Mouse (Mus musculus) left cerebral cortex, postnatal 36 days (tissue): Measurements from ENCODE around the gene Usp45. TPM values are rescaled to one million over a fixed set of nuclear protein-coding genes. Genes with fewer than 3 reads are reported as not detected.

ENCODE experiments used
- DNase-seq, 2 experiments: peaks; one replicate each; pipeline ENCODE4 v3.0.0; 2021 to 2022; ENCODE audit warnings: low spot score in 2 of 2, mixed read lengths in 1 of 2
- intact Hi-C: fragments of 180-260 bp; cut with DNase I; formaldehyde crosslinking; loops from one replicate; pipeline ENCODE4 v1.15.1; 2025
- total RNA-seq, 2 experiments: library from RNA; stranded (reverse); gene quantifications; 2 replicates each; pipeline ENCODE4 v1.2.3; 2021

The Usp45 gene
- total RNA-seq, 2 experiments from 2014 or later, result 49.4 to 54.4 TPM

- intact Hi-C loops, result no loop called here
Measured at GRCm38 (mm10) chr4:21786268-21786667, 19.3 kb downstream of the Usp45 start.

DNA sequence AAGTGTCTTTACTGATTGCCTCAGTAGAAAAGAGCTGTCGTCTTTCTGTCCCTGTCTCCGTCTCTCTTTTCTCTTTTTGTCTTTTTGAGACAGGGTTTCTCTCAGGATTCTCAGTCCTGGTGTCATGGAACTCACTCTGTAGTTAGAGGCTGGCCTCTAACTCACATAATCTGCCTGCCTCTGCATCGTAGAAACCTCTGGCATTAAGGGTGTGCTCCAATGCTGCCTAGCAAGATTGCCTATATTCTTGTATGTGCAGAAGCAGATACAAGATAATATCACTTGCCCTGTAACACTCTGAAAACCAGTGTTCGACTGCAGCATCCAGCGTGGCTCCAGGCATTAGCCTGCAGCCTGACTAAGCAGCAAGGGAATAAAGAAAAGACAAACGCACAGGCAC lies 21.9 kb downstream of the Usp45 start:
- intact Hi-C loops, result no loop called here
- DNase-seq, result no peak

More at GRCm38 (mm10) chr4:21786268-21786667, 19.3 kb downstream of the Usp45 start:
- no peak for DNase-seq

DNA sequence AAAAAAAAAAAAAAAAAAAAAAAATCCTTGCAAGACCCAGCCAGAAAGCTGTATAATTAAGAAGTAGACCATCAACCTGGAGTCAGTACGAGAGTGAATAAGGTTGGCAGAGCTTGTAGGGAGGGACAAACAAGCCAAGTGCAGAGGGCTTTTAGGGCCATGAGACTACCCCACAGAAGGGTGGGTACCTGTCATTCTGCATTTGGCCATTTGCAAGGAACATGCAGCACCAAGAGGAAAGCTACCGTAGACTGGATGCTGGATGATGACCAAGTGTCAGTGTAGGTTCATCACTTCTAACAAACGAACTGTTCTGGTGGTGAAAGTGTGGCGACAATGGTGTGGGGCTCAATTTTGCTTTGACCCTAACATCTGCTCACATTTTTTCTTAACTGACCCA lies 22.9 kb downstream of the Usp45 start:
- intact Hi-C loops, result no loop called here
- no peak for DNase-seq

DNA sequence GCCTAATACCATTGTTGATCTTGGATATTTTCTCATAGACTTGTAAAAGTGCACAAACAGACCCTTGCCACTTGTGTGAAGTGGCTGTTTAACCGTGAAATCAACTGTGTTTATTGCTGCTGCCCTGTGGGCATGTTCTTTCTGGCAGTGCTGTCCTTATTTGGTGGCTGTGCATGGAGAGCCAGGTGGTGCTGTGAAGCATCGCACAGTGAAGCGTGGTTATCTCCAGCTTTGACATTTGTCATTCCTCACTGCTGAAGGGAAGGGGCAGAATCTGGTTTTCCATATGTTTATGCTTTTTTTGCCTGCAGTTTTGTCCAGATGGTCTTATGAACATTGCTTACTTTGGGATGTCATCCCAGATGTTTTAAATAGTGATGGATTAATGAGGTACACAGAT lies 26.7 kb downstream of the Usp45 start:
- no peak for DNase-seq
- intact Hi-C loops, result no loop called here

DNA sequence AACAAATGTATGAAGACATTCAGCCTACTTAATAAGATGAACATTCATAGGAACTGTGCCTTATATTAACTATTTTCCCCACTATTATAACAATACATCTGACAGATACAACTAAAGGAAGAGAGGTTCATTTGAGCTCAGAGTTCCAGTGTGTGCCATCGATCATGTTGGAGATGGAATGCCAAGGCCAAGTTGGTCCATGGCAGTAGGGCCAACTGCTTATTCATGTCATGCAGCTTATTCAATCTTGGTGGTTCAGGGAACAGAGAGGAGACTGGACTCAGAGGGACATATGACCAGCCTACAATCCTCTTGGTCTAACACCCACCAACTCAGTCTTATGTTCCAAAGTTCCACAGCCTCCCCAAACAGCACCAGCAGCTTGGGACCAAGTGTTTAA lies 34.1 kb downstream of the Usp45 start:
- intact Hi-C loops, result no loop called here
- no peak for DNase-seq

DNA sequence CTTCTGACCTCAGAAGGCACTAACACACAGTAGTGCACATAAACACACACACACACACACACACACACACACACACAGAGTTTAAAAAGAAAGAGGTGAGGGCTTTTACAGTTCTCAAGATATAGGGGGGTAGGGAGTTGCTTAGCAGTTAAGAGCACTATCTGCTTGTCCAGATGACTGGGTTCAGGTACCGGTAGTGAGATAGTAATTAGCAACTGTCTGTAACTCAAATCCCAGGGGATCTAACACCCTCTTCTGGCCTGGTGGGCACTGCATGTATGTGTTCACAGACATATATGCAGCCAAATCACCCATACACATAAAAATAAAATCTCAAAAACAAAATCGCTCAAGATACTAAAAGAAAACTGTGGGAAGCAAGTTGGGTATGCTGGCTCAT lies 34.7 kb downstream of the Usp45 start:
- DNase-seq, result no peak
- intact Hi-C loops, result no loop called here

DNA sequence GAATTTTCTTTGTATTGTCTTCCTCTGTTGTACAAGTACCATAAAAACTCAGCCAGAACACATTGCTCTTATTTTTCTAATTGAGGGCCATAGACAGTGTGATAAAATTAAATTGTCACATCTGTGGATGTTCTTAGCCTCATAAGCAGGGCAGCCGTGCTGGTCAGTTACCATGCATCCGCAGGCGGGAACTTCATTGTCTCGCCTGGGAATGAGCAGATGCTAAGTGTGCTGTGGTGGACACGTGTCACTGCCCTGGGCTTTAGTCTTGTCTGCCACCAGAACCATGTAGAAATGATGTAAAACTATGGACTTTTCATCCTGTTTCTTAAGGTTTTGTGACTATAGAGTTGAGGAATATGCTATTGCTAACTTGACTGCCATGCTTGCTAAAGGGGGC lies 40.2 kb downstream of the Usp45 start:
- intact Hi-C loops, result no loop called here
- no peak for DNase-seq

DNA sequence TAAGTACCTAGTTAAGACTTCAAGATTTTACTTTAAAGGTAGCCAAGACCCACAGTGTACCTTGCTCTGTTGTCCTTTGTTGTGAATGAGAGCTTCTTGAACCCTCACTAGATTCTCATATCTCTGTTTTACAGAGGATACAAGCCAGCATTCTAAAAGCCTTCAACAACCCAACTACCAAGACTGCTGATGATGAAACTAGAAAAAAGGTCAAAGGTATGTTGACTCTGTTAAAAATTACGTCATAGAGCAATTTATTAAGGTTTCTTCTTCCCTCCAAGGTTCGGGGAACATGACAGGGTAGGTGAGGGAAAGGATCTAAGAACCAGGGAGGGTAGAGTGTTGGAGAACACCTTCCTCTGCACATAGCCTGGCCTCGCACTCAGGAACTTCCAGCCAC lies 43.7 kb downstream of the Usp45 start:
- DNase-seq, result no peak
- intact Hi-C loops, result loop anchor here (5.0 to 10.0 kb wide), 3 partner anchors 83 to 366 kb away; partner anchors contain the start of gene Ccnc

DNA sequence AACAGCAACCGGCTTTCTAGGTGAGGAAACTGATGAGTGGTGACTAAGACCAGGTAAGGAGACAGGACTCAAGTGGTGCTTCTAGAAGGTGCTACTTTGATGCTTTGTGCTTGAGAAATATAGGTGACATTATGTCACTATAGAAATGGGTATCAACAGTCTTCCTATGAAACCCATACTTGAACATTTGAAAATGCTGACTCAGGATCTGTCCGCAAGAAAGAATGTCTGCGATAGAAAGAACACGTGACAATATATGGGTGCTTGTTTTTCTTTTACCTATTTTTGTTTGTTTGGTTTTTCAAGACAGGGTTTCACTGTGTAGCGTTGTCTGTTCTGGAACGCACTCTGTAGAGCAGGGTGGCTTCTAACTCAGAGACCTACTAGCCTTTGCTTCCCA lies 45.7 kb downstream of the Usp45 start:
- no peak for DNase-seq
- intact Hi-C loops, result loop anchor here (5.0 to 10.0 kb wide), 3 partner anchors 85 to 368 kb away; partner anchors contain the start of gene Ccnc

DNA sequence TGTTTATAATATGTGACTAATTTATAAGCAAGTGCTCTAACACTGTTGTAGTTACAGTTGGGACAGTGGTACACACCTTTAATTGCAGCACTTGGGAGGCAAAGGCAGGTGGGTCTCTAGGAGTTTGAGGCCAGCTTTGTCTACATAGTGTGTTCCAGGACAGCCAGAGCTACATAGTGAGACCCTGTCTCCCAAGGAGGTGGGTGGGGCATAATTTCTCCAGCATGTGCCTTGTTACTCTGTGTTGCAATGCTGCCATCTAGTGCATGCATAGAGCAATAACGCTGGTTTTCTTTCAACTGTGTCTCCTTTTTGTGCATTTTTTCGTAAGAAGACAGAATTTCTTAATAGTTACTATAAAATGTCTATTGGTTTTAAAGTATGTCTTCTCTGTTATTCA lies 47.1 kb downstream of the Usp45 start:
- intact Hi-C loops, result loop anchor here (5.0 to 10.0 kb wide), 3 partner anchors 87 to 369 kb away; partner anchors contain the start of gene Ccnc
- DNase-seq, result peak in 1 of 2 experiments; percentile 25

DNA sequence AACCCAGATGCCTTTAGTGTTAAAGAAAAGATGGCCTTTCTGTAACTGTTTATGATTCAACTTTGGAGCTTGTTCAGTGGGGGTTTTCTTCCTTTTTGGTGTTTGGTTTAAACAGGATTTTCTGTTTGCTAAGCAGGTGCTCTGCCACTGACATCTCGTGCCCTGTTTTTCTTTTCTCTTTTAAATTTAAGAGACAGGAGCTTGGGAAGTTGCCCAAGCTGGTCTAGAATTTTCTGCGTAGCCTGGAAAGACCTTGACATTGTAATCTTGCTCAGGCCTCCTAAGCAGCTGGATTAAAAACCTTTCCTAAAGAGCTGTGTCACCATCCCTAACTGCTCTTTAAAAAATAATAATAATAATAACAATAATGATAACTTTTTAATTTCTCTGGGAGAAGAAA lies 59.7 kb downstream of the Usp45 start:
- intact Hi-C loops, result no loop called here
- no peak for DNase-seq

DNA sequence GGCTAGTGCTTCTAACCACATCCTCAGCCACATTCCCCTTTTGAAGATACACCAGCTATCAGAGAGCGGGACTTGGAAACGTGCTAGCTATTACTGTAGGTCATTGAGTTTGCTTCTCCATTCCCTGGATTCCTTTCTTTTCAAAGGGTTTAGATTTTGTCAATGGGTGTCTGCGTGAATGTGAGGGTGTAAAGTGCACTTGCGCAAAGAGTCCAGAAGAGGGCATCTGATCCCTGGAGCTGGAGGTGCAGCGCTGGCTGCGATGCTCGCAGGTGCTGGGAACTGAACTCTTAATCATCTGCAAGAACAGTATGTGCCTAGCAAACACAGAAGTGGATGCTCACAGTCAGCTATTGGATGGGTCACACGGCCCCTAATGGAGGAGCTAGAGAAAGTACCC lies 65.9 kb downstream of the Usp45 start:
- intact Hi-C loops, result no loop called here
- DNase-seq, result no peak

GRCm38 (mm10) chr4:21847481-21848286 lies 80.7 kb downstream of the Usp45 start, which contains the start of gene Pnisr:
Gene Pnisr (plus strand): TSS chr4:21847583.
- DNase-seq, result peak; percentile 91 to 94

GRCm38 (mm10) chr4:21848287-21848630 lies 81.3 kb downstream of the Usp45 start:
- DNase-seq, result peak; percentile 88 to 89
- intact Hi-C loops, result loop anchor here (10.0 kb wide), 1 partner anchor 107 kb away; no protein-coding TSS in a partner anchor

More at GRCm38 (mm10) chr4:21847481-21848286, 80.7 kb downstream of the Usp45 start, which contains the start of gene Pnisr:
- intact Hi-C loops, result loop anchor here (10.0 kb wide), 1 partner anchor 107 kb away; no protein-coding TSS in a partner anchor

DNA sequence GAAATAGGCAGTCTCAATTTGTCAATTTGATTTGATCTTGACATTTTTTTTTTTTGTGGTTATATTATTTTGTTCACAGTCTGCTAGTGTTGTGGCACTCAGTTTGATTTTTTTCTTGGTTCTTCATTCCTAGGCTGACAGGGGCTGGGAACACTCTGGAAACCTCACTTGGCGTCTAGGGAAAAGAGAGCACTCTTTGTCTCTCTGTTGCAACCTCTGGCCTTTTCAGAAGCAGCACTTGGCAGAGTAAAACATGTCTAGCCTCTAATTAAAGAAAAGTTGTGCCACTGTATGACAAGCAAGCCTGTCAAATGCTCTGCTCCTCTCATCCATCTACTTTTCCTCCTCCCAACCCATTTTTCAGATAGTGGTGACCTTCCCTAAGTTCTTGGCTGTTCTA lies 90.5 kb downstream of the Usp45 start:
- DNase-seq, result no peak
- intact Hi-C loops, result no loop called here

DNA sequence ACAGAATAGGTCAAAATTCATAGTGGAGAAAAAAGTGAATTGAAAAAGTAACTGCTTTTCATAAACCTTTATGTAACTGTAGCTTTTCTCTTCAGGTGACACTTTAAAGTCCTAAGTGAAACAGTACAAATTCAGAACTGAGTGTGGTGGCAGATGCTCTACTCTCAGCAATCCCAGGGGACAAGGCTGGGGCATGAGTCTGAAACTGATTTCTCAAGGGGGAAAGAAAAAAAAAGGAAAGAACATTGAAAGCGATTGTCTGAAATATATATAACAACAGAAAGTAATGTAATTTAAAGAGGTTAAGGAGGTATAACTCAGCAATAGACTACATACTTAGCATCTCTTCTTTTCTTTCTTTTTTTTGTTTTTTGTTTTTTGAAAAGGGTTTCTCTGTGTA lies 98.3 kb downstream of the Usp45 start:
- no peak for DNase-seq
- intact Hi-C loops, result no loop called here

GRCm38 (mm10) chr4:21878776-21879175 lies 111.8 kb downstream of the Usp45 start:
- DNase-seq, result no peak
- intact Hi-C loops, result loop anchor here (5.0 to 10.0 kb wide), 2 partner anchors 54 to 116 kb away; partner anchors contain the start of gene Faxc

- DNase-seq, result peak; percentile 85 to 87
- intact Hi-C loops, result loop anchor here (5.0 to 10.0 kb wide), 3 partner anchors 53 to 115 kb away; partner anchors contain the start of gene Faxc
Measured at GRCm38 (mm10) chr4:21879565-21880220, 112.7 kb downstream of the Usp45 start, which contains the start of gene Coq3. Gene Coq3 (plus strand): TSS chr4:21879673.

- intact Hi-C loops, result loop anchor here (5.0 kb wide), 1 partner anchor 69 kb away; no protein-coding TSS in a partner anchor
- DNase-seq, result no peak
Measured at GRCm38 (mm10) chr4:21882806-21883205, 115.8 kb downstream of the Usp45 start.

GRCm38 (mm10) chr4:21885831-21886230 lies 118.9 kb downstream of the Usp45 start:
- intact Hi-C loops, result no loop called here
- no peak for DNase-seq
